Mouse (Mus musculus) testis, adult 2 months (tissue): Measurements from ENCODE around the gene Eya4.

Experiments
- CTCF ChIP-seq: fragments of 200-500 bp; IDR thresholded peaks from 2 replicates; pipeline ENCODE4 v1.5.1; 2012; ENCODE audit warnings: low read depth, mild to moderate bottlenecking, inconsistent platforms, low read length, moderate library complexity; ENCODE audit not compliant: control insufficient read depth, insufficient read depth, insufficient replicate concordance
- POLR2A ChIP-seq: fragments of 200-500 bp; IDR thresholded peaks from 2 replicates; pipeline ENCODE4 v1.6.1; 2012; ENCODE audit warnings: low read depth, mild to moderate bottlenecking, inconsistent platforms, low read length, moderate library complexity; ENCODE audit not compliant: control insufficient read depth

DNA sequence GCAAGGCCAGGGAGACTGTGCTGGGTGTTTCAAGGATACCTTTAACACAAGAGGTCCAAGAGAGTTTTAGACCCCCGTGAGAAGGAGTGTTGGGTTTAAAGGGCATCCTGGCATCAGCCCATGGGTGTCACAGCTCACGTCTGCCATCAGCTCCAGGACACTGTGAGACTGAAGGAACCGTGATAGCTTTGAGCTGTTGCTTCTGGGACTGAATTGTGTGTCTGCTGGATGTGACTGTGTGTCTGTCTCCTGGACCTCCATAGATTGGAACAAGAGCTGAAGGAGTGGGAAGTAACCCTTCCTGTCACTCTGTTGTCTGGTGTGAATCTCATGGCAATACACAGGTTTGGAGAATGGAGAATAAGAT, 289.9 kb downstream of the Eya4 start:
- TF ChIP-seq POLR2A (no peak), CTCF (no peak)
